Mouse (Mus musculus) lung, postnatal 25 days (tissue): ENCODE data around the gene Rsph6a.

Experiments used
- DNase-seq: peaks from one replicate; pipeline ENCODE4 v3.0.0; 2022; ENCODE audit warnings: low spot score

Rsph6a gene

GRCm38 (mm10) chr7:19078732-19079131, 24.2 kb downstream of the Rsph6a start:
- DNase-seq = no peak

DNA sequence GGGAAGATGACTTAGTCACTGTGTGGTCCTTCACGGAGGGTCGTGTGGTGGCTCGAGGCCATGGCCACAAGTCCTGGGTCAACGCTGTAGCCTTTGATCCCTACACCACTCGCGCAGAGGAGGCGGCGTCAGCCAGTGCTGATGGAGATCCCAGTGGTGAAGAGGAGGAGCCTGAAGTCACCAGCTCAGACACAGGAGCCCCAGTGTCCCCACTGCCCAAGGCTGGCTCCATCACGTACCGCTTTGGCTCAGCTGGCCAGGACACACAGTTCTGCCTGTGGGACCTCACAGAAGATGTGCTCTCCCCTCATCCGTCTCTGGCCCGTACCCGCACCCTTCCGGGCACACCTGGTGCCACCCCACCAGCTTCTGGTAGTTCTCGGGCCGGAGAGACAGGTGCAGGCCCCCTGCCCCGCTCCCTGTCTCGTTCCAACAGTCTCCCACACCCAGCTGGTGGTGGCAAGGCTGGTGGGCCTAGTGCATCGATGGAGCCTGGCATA, 26.0 kb downstream of the Rsph6a start:
- DNase-seq = no peak

DNA sequence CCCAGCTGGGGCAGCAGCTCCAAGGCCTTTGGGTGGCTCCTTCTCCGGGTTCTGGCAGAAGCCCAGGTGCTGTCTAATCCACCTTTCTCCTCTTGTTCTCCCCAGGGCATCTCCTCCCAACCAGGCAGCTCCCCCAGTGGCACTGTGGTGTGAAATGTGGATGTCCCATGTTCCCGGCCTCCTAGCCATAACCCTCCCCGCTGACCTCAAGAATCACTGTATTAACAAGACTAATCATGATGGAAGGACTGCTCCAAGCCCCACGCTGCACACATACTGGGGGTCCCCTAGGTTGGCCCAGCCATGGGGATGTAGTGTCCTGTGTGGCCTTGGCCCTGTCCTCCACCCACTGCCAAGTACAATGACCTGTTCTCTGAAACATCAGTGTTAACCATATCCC, 27.7 kb downstream of the Rsph6a start:
- no peak for DNase-seq

DNA sequence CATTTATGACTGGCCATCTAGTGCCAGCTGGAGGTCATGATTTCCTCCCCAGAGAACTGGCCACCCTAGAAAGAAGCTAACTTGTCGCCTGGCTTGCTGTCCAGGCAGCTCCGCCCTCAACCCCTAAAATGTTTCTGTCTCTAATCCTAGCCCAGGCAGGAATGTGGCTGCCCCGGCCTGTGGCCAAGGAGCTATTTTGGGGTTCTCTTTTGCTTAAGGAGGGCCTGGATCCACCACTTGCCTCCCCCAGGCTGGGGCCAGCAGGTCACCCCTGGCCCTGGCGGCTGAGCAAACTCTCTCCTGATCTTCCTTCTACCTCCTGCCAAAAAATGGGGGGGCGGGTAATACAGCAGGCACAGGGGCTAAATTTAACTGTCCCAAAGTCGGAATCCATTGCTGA, 28.6 kb downstream of the Rsph6a start:
- DNase-seq = peak; percentile 45

DNA sequence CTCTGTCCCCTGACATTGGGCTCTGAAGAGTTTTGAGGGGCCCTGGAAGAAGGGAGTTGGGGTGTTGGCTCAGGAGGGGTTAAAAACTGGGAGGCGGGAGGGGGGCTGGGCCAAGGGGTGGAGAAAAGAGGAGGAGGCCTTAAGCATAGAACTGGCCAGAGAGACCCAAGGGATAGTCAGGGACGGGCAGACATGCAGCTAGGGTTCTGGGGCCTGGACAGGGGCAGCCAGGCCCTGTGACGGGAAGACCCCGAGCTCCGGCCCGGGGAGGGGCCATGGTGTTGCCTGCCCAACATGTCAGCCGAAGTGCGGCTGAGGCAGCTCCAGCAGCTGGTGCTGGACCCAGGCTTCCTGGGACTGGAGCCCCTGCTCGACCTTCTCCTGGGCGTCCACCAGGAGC, 29.2 kb downstream of the Rsph6a start, which contains the start of gene Dmpk:
Gene Dmpk, plus strand, starts transcription at position 149 of the 400 bp plus-strand sequence.
- DNase-seq = no peak

DNA sequence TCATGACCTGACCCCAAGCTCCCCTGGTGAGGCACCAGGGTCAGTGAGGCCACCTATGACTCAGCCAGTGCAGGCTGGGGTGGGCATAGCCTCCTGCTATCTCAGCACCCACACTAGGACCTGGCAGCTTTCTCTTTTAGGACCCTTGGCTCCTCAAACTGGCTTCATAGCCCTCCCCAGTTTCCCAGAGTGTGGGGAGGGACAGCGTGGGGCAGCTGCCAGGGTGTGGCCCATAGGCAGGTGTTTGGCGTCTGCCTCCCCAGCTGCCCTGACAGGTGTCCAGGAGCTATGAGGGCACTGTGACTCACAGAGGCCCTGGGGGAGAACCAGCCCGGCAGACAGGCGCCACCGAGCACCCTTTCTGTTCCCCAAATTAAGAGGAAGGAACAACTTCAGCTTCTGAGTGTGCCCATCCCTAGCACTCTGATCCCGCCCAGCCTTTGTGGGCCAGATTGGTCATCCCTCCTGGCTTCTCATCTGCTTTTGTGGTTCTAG, 29.8 kb downstream of the Rsph6a start:
- DNase-seq = peak; percentile 37

GRCm38 (mm10) chr7:19084921-19085473, 30.5 kb downstream of the Rsph6a start:
- no peak for DNase-seq

DNA sequence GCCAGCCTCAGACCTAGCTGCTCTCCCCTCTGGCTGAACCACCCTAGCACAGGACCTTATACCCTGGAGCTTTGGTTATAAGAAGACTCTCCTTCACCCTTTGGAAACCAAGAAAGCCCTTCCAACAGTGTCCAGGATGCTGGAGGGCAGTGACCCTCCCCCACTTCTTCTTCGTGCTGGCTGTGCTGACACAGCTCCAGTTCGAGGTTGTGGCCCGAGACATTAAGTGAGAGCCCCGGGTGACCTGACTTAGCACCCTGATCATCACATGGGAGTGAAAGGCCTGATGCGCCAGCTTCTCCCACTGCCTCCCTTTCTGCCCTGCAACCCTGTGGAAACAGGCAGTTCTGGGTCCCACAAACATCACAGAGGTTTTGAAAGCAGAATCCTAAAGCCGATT, 31.0 kb downstream of the Rsph6a start:
- no peak for DNase-seq

GRCm38 (mm10) chr7:19086042-19086441, 31.6 kb downstream of the Rsph6a start:
- peak; percentile 56 for DNase-seq

GRCm38 (mm10) chr7:19086760-19087159, 32.3 kb downstream of the Rsph6a start:
- DNase-seq = no peak

GRCm38 (mm10) chr7:19088813-19089212, 34.3 kb downstream of the Rsph6a start:
- DNase-seq = peak; percentile 62

DNA sequence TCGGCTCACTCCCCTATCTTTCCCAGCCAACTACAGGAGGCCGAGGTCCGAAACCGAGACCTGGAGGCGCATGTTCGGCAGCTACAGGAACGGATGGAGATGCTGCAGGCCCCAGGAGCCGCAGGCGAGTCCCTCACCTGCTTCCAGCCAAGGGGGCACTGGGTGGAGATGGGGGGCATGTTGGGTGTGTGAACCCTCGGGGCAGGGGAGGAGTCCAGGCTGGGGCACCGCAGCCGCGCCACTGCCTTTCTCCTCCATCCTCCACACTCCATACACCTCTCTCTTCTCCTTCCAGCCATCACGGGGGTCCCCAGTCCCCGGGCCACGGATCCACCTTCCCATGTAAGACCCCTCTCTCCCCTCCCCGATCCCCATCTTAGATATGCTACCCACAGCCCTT, 37.4 kb downstream of the Rsph6a start:
- DNase-seq = no peak

DNA sequence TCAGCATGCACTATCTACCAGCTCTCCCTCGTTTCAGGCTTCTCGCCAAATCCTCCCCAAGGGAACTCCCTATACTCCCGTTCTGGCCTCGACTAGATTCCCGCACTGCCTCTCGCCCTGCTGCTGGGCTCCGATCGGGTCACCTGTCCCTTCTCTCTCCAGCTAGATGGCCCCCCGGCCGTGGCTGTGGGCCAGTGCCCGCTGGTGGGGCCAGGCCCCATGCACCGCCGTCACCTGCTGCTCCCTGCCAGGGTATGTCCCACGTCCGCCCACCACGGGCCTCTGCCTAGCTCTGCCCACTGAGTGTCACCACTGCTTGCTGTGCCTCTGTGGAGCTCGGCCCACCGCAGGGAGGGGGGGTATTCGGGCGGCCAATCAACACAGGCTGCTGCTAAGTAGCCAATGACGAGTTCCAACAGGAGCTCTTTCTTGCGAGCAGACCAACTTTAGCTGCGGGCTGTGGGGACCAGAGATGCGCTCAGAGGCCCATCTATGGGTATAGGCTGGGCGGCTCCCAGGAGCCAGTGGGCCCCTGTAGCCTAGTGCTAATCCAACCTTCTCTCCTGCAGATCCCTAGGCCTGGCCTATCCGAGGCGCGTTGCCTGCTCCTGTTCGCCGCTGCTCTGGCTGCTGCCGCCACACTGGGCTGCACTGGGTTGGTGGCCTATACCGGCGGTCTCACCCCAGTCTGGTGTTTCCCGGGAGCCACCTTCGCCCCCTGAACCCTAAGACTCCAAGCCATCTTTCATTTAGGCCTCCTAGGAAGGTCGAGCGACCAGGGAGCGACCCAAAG, 38.1 kb downstream of the Rsph6a start:
- DNase-seq = no peak

GRCm38 (mm10) chr7:19093174-19093521, 38.7 kb downstream of the Rsph6a start:
- peak; percentile 89 for DNase-seq

DNA sequence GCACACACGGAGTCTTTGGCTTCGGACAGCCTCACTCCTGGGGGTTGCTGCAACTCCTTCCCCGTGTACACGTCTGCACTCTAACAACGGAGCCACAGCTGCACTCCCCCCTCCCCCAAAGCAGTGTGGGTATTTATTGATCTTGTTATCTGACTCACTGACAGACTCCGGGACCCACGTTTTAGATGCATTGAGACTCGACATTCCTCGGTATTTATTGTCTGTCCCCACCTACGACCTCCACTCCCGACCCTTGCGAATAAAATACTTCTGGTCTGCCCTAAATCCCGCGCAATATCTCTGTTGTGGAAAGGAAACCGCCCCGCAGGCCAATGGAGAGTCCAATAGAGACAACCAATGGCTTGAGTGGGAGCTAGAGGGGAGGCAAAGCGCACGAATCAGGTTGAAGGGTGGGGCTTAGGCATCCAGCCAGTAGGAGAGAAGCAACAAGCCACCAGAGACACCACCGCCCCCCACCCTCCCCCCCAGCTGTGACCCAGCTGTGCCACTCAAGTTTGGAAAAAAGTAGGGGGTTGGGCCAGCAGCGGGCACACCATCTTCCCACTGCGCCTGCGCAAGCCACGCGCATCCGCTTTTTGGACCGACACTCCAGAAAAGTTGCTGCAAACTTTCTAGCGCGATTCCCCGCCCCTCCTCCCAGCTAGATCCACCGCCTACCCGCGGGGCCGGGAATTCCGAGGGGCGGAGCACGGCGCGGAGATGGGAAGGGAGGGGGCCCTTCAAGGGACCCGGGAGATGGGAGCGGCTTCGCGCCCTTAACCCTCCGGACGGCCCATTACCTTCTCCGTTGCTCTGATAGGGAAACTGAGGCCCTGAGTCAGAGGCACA, 39.3 kb downstream of the Rsph6a start:
- peak; percentile 97 for DNase-seq

GRCm38 (mm10) chr7:19094471-19094825, 40.0 kb downstream of the Rsph6a start, which contains the start of gene Six5:
Gene Six5 (plus strand): TSS chr7:19094594.
- DNase-seq = peak; percentile 23

GRCm38 (mm10) chr7:19094826-19095750, 40.6 kb downstream of the Rsph6a start:
- DNase-seq = peak; percentile 43

DNA sequence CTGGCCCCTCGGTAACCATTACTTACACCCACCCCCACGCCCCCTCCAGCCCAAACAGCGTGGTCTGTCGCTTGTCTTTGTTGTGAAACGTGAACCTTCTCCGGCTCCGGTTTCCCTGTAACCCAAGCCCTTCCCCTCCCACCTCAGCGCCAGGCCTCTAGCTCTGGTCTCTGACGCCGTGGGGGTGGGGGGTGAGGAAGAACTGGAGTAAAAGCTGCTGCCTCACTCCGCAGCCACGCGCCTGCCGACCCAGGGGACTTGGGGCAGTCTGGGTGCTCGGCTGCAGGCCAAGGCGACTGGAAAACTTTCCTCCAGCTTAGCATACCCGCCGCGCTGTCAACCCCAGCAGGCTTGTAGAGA, 41.2 kb downstream of the Rsph6a start:
- peak; percentile 48 for DNase-seq

DNA sequence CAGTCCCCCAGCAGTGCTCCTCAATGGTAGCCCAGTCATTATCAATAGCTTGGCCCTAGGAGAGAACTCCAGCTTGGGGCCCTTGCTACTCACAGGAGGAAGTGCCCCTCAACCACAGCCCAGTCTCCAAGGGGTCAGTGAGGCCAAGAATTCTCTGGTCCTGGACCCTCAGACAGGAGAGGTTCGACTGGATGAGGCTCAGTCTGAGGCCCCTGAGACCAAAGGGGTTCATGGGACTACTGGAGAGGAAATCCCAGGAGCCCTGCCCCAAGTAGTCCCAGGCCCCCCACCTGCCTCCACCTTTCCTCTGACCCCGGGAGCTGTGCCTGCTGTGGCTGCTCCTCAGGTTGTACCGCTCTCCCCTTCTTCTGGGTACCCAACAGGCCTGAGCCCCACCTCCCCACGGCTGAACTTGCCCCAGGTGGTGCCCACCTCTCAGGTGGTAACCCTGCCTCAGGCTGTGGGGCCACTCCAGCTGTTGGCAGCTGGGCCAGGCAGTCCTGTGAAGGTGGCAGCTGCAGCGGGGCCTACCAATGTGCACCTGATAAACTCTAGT, 42.0 kb downstream of the Rsph6a start:
- DNase-seq = no peak

GRCm38 (mm10) chr7:19097217-19097616, 42.7 kb downstream of the Rsph6a start:
- no peak for DNase-seq

DNA sequence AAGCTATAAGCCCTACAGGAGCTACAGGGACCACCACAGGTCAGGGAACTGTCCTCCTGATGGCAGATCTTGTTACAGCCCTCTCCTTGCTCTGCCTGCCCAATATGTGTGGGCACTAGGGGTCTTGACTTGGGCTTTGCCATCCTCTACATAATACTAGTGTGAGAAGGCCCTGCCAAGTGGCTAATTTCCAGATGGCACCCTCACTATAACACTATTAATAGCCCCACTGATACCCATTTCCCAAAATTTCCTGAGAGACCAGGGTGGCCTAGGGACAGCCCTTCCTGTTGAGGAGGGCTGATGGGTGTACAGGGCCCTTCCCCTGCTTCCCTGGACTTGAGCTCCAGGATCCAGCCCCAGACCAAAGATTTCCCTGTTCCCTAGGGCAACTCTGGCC, 43.4 kb downstream of the Rsph6a start:
- DNase-seq = no peak
